Mouse (Mus musculus): Measurements from ENCODE around the gene Morn3. TPM values are rescaled to one million over a fixed set of nuclear protein-coding genes. Genes with fewer than 3 reads are reported as not detected.

Gene Morn3
- polyA plus RNA-seq, 1 experiment from 2014 or later: not detected

DNA sequence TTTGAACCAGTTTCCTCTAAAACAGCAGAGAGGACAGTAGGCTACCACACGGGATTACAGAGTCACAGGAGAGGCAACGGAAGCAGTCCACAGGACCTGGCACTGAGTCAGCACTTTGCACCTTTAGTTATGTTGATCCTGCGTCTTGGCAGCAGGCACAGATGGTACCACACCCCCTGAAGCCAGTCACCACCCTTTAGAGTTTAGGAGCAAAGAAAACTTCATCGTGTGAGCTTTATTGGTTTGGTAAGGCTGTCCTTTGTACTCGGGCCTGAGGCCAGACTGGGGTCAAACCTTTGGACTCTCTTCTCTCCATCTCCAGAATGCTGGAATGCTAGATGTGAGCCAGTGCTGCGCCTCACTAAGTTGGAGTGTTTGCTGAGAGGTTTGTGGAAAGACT is 11.3 kb downstream of the Morn3 start:
- Histone ChIP-seq H3K36me3 (peaks cover 3% of the 10 kb centered on the region; the same call in 1 of the 2 replicates), H3K4me1 (peaks cover 8% of the 10 kb centered on the region; the same call in 1 of the 2 replicates), H3K4me2 (replicated peaks) (no peak overlapping the region), H3K9ac (replicated peaks) (no peak overlapping the region), H3K27ac (replicated peaks) (no peak overlapping the region), H3K4me3 (no peak overlapping the region), H3K27me3 (peaks cover 2% of the 10 kb centered on the region; the same call in 1 of the 2 replicates), H3K9me3 (no peaks in the 10 kb centered on the region)
- ATAC-seq (ENCODE audit: low FRiP score, low read depth): no peak
- 40% methylated on average over 6 of the region's 6 CpGs for WGBS

DNA sequence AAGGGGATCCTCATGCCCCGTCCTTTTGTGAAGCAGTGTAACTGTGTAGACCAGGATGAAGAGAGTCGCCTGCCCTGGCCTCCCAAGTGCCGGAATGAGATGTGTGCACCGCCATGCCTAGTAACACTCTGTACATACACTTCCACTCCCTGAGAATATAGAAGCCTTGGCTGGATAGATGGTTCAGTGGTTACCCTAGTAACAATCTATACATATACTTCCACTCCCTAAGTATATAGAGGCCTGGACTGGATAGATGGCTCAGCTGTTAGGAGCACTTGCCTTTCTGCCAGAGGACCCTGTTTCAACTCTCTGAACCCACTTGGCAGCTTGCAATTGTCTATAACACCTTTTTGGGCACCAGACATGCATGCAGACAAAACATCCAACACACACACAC is 11.7 kb downstream of the Morn3 start:
- 86% methylated on average over 4 of the region's 4 CpGs for WGBS
- H3K4me2 ChIP-seq (replicated peaks): no peak overlapping the region
- no peak overlapping the region for H3K9ac ChIP-seq (replicated peaks)
- peaks cover 8% of the 10 kb centered on the region; the same call in 1 of the 2 replicates for H3K4me1 ChIP-seq
- peaks cover 4% of the 10 kb centered on the region; the same call in 1 of the 2 replicates for H3K36me3 ChIP-seq
- no peaks in the 10 kb centered on the region for H3K9me3 ChIP-seq
- no peaks in the 10 kb centered on the region for H3K27me3 ChIP-seq
- H3K4me3 ChIP-seq: no peak overlapping the region
- no peak overlapping the region for H3K27ac ChIP-seq (replicated peaks)
- ATAC-seq (ENCODE audit: low FRiP score, low read depth): no peak

DNA sequence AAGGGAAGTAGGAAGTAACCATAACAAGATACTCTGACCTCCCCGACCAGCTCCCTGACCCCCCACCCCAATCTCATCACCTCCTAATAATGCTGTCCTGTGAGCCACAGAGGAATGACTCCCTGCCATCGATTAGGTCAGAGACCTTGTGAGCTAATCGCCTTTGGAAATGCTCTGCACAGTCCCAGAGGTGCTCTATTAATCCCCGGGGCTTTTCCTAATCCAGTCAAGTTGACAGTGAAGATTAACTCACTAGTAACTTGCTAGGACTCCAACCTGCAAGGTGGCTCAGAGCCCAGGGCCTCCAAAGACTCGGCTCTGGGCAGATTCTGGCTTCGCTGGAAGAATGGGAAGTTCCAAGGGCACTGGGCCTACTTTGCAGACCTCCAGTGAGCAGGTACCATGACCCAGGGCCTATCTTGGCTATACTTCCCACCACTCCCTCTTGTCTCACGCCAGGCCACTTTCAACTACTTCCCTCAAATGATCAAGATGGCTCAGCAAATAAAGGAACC is 13.1 kb downstream of the Morn3 start:
- H3K9me3 ChIP-seq: no peaks in the 10 kb centered on the region
- no peak overlapping the region for H3K4me3 ChIP-seq
- H3K27ac ChIP-seq (replicated peaks): no peak overlapping the region
- 59% methylated on average over 7 of the region's 7 CpGs for WGBS
- no peaks in the 10 kb centered on the region for H3K27me3 ChIP-seq
- no peak for ATAC-seq (ENCODE audit: low FRiP score, low read depth)
- H3K9ac ChIP-seq (replicated peaks): no peak overlapping the region
- no peaks in the 10 kb centered on the region for H3K4me1 ChIP-seq
- H3K4me2 ChIP-seq (replicated peaks): no peak overlapping the region
- peaks cover 16% of the 10 kb centered on the region for H3K36me3 ChIP-seq

DNA sequence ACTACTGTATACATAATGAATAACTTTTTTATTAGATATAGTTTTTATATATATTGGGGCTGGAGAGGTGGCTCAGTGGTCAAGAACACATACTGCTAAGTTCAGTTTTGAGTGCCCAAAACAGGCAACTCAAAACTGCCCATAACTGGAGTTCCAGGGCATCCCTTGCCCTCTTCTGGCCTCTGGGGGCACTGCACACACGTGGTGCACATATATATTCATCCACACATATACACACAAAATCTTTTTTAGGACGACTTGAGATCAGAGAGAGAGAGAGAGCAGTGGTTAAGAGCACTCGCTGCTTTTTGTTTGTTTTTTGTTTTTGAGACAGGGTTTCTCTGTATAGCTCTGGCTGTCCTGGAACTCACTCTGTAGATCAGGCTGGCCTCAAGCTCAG is 15.5 kb downstream of the Morn3 start:
- Histone ChIP-seq H3K4me1 (no peaks in the 10 kb centered on the region), H3K9ac (replicated peaks) (no peak overlapping the region), H3K9me3 (no peaks in the 10 kb centered on the region), H3K36me3 (peaks cover 16% of the 10 kb centered on the region), H3K27me3 (no peaks in the 10 kb centered on the region), H3K4me2 (replicated peaks) (no peak overlapping the region), H3K4me3 (no peak overlapping the region), H3K27ac (replicated peaks) (no peak overlapping the region)
- WGBS: 90% methylated on average over 3 of the region's 3 CpGs
- ATAC-seq (ENCODE audit: low FRiP score, low read depth): no peak

DNA sequence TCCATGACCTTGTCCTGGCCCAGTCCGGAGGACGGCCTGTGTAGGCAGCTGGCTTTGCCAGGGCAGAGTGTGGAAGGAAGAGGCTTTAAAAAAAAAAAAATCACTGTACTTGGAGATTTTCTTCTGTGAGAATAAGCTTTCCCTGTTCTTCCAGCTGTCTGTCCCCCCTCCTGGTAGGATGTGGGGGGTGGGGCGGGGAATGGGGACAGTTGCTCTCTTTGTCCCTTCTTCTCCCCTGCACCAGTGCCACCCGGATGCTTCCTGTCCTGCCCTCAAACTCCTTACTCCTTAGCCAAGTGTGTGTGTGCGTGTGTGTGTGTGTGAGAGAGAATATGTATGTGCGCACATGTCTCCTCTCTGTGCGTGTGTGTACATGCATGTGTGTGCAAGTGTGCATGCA is 17.1 kb downstream of the Morn3 start:
- no peaks in the 10 kb centered on the region for H3K9me3 ChIP-seq
- H3K4me3 ChIP-seq: no peak overlapping the region
- H3K27me3 ChIP-seq: no peaks in the 10 kb centered on the region
- no peak overlapping the region for H3K4me2 ChIP-seq (replicated peaks)
- peaks cover 16% of the 10 kb centered on the region for H3K36me3 ChIP-seq
- H3K4me1 ChIP-seq: no peaks in the 10 kb centered on the region
- 91% methylated on average over 7 of the region's 7 CpGs for WGBS
- ATAC-seq (ENCODE audit: low FRiP score, low read depth): no peak
- no peak overlapping the region for H3K9ac ChIP-seq (replicated peaks)
- no peak overlapping the region for H3K27ac ChIP-seq (replicated peaks)

DNA sequence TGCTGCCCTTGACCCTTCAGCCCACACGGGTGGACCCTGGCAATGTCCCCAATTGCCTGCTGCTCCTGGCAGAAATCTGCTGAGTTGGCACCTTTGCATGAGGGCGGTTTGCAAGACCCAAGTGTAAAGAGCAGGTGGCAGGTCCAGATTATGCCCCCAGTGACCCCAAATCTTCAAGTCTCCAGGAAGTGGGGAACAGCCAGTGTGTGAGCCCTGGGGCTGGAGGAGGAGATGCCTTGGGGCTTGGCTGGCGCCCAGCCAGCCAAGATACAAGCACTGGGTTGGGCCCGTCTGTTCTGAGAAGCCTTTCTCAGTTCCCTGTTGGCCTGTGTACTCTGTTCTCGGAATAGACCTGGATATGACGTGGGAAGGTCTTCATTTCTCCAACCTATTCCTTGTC is 19.4 kb downstream of the Morn3 start:
- Histone ChIP-seq H3K36me3 (peaks cover 16% of the 10 kb centered on the region), H3K4me2 (replicated peaks) (no peak overlapping the region), H3K4me3 (no peak overlapping the region), H3K27me3 (no peaks in the 10 kb centered on the region), H3K4me1 (no peaks in the 10 kb centered on the region), H3K27ac (replicated peaks) (no peak overlapping the region), H3K9ac (replicated peaks) (no peak overlapping the region), H3K9me3 (no peaks in the 10 kb centered on the region)
- no peak for ATAC-seq (ENCODE audit: low FRiP score, low read depth)
- 81% methylated on average over 6 of the region's 6 CpGs for WGBS

DNA sequence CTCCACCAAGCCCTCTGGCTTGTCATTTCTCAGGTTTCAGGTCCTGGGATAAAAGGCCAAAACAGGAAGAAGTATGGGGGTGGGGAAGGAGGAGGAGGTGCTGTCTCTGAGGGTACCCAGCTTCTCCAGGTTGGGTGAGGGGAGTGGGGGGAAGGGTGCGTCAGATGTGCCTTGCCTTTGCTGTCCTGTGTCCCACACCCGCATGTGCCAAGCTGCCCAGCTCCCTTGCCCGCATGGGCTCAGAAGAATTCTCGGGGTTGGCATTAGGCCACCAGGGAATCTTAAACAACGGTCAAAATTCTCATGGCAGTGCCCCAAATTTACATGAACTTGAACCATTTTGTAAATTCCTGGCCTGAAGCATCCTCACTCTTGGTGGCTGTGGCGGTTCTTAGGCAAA is 20.4 kb downstream of the Morn3 start:
- Histone ChIP-seq H3K4me2 (replicated peaks) (no peak overlapping the region), H3K36me3 (peaks cover 13% of the 10 kb centered on the region), H3K9ac (replicated peaks) (no peak overlapping the region), H3K9me3 (no peaks in the 10 kb centered on the region), H3K4me3 (no peak overlapping the region), H3K27ac (replicated peaks) (no peak overlapping the region), H3K27me3 (no peaks in the 10 kb centered on the region), H3K4me1 (no peaks in the 10 kb centered on the region)
- whole genome bisulfite sequencing: 80% methylated on average over 6 of the region's 6 CpGs
- no peak for ATAC-seq (ENCODE audit: low FRiP score, low read depth)

DNA sequence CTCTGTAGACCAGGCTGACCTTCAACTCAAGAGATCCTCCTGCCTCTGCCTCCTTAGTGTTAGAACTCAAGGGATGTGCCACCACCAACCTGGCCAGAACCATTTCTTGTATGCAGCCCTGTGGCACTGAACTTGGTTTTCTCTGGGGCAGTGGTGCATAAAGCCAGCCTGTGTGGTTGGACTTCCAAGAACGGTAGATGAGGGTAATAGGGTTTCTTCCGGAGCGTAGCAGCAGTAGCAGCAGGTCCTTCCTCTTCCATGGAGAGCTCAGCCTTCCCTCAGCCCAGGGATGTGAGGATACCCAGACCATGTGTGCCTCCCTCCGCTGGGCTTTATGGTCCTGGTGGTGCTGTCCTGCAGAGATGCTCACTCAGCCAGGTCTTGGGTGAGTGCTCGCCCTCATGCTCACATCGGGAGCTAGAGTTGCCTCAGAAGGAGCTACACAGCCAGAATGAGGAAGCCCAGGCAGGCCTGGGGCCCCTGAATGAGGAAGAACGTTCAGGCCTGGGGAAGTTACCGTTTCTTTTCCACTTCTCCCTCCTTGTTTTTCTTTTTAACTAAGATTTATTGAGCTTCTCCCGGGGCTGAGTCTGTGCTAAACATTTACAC is 21.7 kb downstream of the Morn3 start:
- H3K36me3 ChIP-seq: peaks cover 12% of the 10 kb centered on the region
- WGBS: 87% methylated on average over 9 of the region's 9 CpGs
- H3K27ac ChIP-seq (replicated peaks): no peak overlapping the region
- no peak overlapping the region for H3K4me2 ChIP-seq (replicated peaks)
- no peak overlapping the region for H3K4me3 ChIP-seq
- H3K9me3 ChIP-seq: no peaks in the 10 kb centered on the region
- ATAC-seq (ENCODE audit: low FRiP score, low read depth): no peak
- H3K27me3 ChIP-seq: no peaks in the 10 kb centered on the region
- H3K4me1 ChIP-seq: no peaks in the 10 kb centered on the region
- no peak overlapping the region for H3K9ac ChIP-seq (replicated peaks)

DNA sequence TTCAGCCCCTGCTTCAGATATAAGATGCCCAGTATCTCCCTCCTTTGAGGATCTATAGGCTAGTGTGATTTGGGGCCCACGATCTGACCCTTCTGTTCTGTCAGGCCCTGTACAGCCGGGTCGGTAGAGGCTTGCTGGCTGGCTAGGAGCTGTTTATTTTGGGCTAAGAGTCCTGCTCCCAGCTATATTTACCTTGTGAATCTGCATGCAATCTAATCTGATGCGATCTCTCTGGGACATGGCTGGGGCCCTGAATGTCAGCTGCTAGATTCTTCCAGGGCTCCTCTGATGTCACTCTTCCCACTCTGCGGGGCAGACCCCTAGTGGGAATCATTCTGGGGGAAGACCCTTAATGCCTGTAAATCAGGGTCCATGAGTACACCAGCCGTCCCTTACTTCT is 22.5 kb downstream of the Morn3 start:
- H3K4me1 ChIP-seq: peaks cover 6% of the 10 kb centered on the region
- no peaks in the 10 kb centered on the region for H3K9me3 ChIP-seq
- H3K27me3 ChIP-seq: no peaks in the 10 kb centered on the region
- no peak for ATAC-seq (ENCODE audit: low FRiP score, low read depth)
- H3K4me3 ChIP-seq: no peak overlapping the region
- no peak overlapping the region for H3K27ac ChIP-seq (replicated peaks)
- H3K9ac ChIP-seq (replicated peaks): no peak overlapping the region
- WGBS: 90% methylated on average over 6 of the region's 6 CpGs
- no peak overlapping the region for H3K4me2 ChIP-seq (replicated peaks)
- peaks cover 4% of the 10 kb centered on the region; the same call in 1 of the 2 replicates for H3K36me3 ChIP-seq

DNA sequence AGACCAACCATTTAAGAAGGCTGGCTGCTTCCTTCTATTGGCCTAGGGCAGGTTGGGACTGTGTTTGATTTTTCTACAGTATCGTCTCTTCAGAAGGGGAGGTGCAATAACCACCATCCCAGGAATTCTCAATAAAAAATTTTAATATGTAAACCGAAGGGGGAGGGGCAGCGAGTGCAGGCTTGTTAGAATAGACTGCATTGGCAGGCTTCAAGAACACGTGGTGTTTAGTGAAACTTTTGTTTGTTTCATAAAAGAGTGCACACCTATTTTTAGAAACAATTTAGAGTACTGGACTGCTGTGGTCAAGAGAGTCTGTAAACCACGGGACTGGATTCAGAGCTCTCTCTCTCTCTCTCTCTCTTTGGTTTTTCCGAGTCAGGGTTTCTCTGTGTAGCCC is 23.8 kb downstream of the Morn3 start:
- 88% methylated on average over 6 of the region's 6 CpGs for WGBS

DNA sequence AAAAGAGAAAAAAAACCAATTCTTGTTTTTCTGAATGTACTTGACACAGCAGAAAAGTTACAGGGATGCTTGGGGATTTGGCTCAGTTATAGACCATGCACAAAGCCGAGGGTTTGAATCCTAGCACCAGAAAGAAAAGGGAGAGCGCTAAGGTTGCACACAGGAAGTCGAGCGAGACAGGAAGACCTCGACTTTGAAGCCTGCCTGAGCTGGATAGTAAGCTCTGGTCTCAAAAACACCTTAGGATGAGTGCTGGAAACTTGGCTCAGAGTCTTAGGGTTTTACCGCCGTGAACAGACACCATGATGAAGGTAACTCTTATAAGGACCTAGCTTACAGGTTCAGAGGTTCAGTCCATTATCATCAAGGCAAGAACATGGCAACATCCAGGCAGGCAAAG is 25.4 kb downstream of the Morn3 start:
- 91% methylated on average over 7 of the region's 7 CpGs for WGBS
- H3K27me3 ChIP-seq: no peaks in the 10 kb centered on the region
- peaks cover 17% of the 10 kb centered on the region for H3K4me1 ChIP-seq
- H3K4me3 ChIP-seq: no peak overlapping the region
- H3K9ac ChIP-seq (replicated peaks): no peak overlapping the region
- H3K27ac ChIP-seq (replicated peaks): no peak overlapping the region
- no peak for ATAC-seq (ENCODE audit: low FRiP score, low read depth)
- H3K4me2 ChIP-seq (replicated peaks): no peak overlapping the region
- H3K9me3 ChIP-seq: no peaks in the 10 kb centered on the region
- no peaks in the 10 kb centered on the region for H3K36me3 ChIP-seq

More for the DNA sequence above, 23.8 kb downstream of the Morn3 start:
- ATAC-seq (ENCODE audit: low FRiP score, low read depth): no peak
- H3K27ac ChIP-seq (replicated peaks): no peak overlapping the region
- no peak overlapping the region for H3K4me3 ChIP-seq
- H3K9ac ChIP-seq (replicated peaks): no peak overlapping the region
- H3K27me3 ChIP-seq: no peaks in the 10 kb centered on the region
- no peak overlapping the region for H3K4me2 ChIP-seq (replicated peaks)
- no peaks in the 10 kb centered on the region for H3K36me3 ChIP-seq
- peaks cover 11% of the 10 kb centered on the region for H3K4me1 ChIP-seq
- H3K9me3 ChIP-seq: no peaks in the 10 kb centered on the region

DNA sequence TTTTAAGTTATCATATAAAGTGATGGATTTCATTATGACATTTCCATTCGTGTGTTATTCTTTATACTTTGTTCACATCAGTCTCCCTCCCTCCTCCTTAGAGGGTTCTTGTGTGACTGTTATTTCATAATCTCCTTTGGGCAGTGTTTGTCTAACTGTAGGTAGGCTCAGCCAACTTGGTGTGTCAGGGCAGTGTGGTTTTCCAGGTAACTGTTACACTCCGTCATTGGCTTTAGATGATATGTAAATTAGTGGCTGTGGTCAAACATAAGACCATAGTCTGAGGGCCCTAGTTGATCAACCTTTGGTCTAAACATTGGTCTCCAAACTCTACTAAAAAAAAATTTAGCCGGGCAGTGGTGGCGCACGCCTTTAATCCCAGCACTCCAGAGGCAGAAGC is 26.4 kb downstream of the Morn3 start:
- H3K4me3 ChIP-seq: no peak overlapping the region
- H3K36me3 ChIP-seq: no peaks in the 10 kb centered on the region
- ATAC-seq (ENCODE audit: low FRiP score, low read depth): no peak
- no peak overlapping the region for H3K9ac ChIP-seq (replicated peaks)
- no peak overlapping the region for H3K27ac ChIP-seq (replicated peaks)
- H3K27me3 ChIP-seq: no peaks in the 10 kb centered on the region
- H3K9me3 ChIP-seq: no peaks in the 10 kb centered on the region
- peaks cover 27% of the 10 kb centered on the region for H3K4me1 ChIP-seq
- WGBS: 96% methylated on average over 5 of the region's 5 CpGs
- no peak overlapping the region for H3K4me2 ChIP-seq (replicated peaks)

All from midbrain, embryonic 12.5 days (tissue).